In the genomic region with DNA sequence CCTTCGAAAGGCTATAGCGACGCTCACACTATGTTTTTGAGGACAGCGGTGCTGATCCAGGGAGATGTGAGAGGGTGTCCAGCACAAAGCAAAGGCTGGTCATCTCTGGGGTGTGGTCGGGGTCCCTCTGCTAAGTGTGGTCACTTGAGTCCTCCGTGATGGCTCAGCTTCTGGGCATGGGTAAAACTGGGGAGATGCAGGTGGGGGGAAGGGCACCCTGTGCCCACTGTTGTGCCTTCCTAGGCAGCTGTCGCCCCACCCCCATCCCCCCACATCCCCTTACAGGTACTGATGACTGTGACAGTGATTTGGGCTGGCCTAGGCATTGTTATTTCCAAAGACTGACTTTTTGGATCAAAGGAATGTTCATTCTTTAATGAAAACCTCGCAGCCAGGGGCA, we compare ENCODE assay signal across 18 mouse cellular contexts. TPM values are rescaled to one million over a fixed set of nuclear protein-coding genes. Genes with fewer than 3 reads are reported as not detected.
DNase-seq lines count a peak whose midpoint lies in the region.
"Had no signal": no experiment of that assay in that cellular context is flagged by ENCODE, and none has a peak within 500 bp of the region (broad histone marks: within the 10 kb centered on the region; RNA-seq: fewer than 3 reads in every experiment).

No protein-coding gene starts in this region.

- DNase-seq in heart, adult 11 months, result peak; percentile 54
- DNase-seq in heart, postnatal 10 days, result no peak
- peak; percentile 2 for DNase-seq in kidney, postnatal 10 days
- DNase-seq in kidney, adult 11 months, result no peak
- DNase-seq in testis, postnatal 10 days (ENCODE audit: low spot score), result peak; percentile 35
- no peak for DNase-seq in testis, postnatal 14 days (ENCODE audit: low spot score)
- DNase-seq: adrenal gland, adult 2 months; adrenal gland, adult 8-10 months; adrenal gland, postnatal 10 days; adrenal gland, postnatal 14 days; adrenal gland, postnatal 25 days; adrenal gland, postnatal 36 days; B cell, adult 2 months; cerebellum, adult 11 months; cerebellum, adult 11-12 months; cerebellum, adult 18-20 months had no signal

- intact Hi-C loops in heart, postnatal 10 days (cut with DNase I), result no loop called here

RNA-seq across cellular contexts. Expression of gene Ret, which starts 10.8 kb away (rescaled TPM):
- total RNA-seq in heart, postnatal 10 days (2021), result 1 to 10 TPM; 8.3 to 8.6 TPM
- total RNA-seq: CH12.LX, MEL had no signal

Comparison
In these comparisons a context has a peak if more than half of its experiments do, and no peak if none do; other contexts are left out.
1. DNase-seq: peak in heart, adult 11 months (single experiment), kidney, postnatal 10 days (single experiment) and testis, postnatal 10 days (single experiment); none in heart, postnatal 10 days (0 of 2), kidney, adult 11 months (single experiment) and testis, postnatal 14 days (single experiment).